Mouse (Mus musculus) liver, embryonic 11.5 days (tissue): ENCODE measurements around the gene Zdhhc12. TPM values are rescaled to one million over a fixed set of nuclear protein-coding genes. Genes with fewer than 3 reads are reported as not detected.

Experiments
- ATAC-seq: fragments of 200-750 bp; cut with Nextera tagmentation; replicated peaks from 2 replicates; pipeline ENCODE4 v1.8.0; 2017; ENCODE audit warnings: moderate number of reproducible peaks, mild to moderate bottlenecking, moderate TSS enrichment, moderate library complexity; ENCODE audit not compliant: low FRiP score
- DNase-seq: peaks from one replicate; pipeline ENCODE4 v3.0.0-alpha.2; 2017; ENCODE audit warnings: low spot score
- H3K27ac ChIP-seq: fragments of 300-500 bp; sonication (generic); 2 replicates; pipeline ENCODE4 v1.5.1; 2014; ENCODE audit warnings: mild to moderate bottlenecking, low read depth, low read length, control low read depth
- H3K27me3 ChIP-seq: fragments of 300-500 bp; sonication (generic); replicated peaks from 2 replicates; pipeline ENCODE4 v1.6.1; 2014; ENCODE audit warnings: low read length, mixed read lengths; ENCODE audit not compliant: control insufficient read depth, insufficient read depth
- H3K36me3 ChIP-seq: fragments of 300-500 bp; sonication (generic); 2 replicates; pipeline ENCODE4 v1.6.1; 2014; ENCODE audit warnings: mild to moderate bottlenecking, low read length, moderate library complexity, mixed read lengths; ENCODE audit not compliant: control insufficient read depth, insufficient read depth
- H3K4me1 ChIP-seq: fragments of 300-500 bp; sonication (generic); replicated peaks from 2 replicates; pipeline ENCODE4 v1.6.1; 2014; ENCODE audit warnings: low read length, mixed read lengths; ENCODE audit not compliant: control insufficient read depth, insufficient read depth
- H3K4me2 ChIP-seq: fragments of 300-500 bp; sonication (generic); 2 replicates; pipeline ENCODE4 v1.6.1; 2014; ENCODE audit warnings: mild to moderate bottlenecking, control low read depth, moderate library complexity
- H3K4me3 ChIP-seq: fragments of 300-500 bp; sonication (generic); 2 replicates; pipeline ENCODE4 v1.5.1; 2014; ENCODE audit warnings: low read depth, low read length, control low read depth
- H3K9ac ChIP-seq: fragments of 300-500 bp; sonication (generic); 2 replicates; pipeline ENCODE4 v1.6.1; 2014; ENCODE audit warnings: low read depth, low read length, control low read depth
- H3K9me3 ChIP-seq: fragments of 300-500 bp; sonication (generic); 2 replicates; pipeline ENCODE4 v1.6.1; 2016; ENCODE audit warnings: low read length, inconsistent platforms, mixed read lengths; ENCODE audit not compliant: control insufficient read depth
- WGBS: fragments of 180-500 bp; shearing (Covaris S2); extraction: QIAGEN DNeasy Blood & Tissue Kit; methylation state at CpG from one replicate; pipeline ENCODE4 v1.1.7; 2014; 5-methylcytosine and 5-hydroxymethylcytosine counted together
- polyA plus RNA-seq: library from polyadenylated mRNA; unstranded; fragments of >200 nt; fragmentation: Nextera tagmentation; extraction: Ambion mirVana; gene quantifications from 2 replicates; pipeline ENCODE4 v1.2.1, GENCODE M21; 2014

Zdhhc12 gene
- polyA plus RNA-seq, 1 experiment from 2014 or later = 53.7 TPM

DNA sequence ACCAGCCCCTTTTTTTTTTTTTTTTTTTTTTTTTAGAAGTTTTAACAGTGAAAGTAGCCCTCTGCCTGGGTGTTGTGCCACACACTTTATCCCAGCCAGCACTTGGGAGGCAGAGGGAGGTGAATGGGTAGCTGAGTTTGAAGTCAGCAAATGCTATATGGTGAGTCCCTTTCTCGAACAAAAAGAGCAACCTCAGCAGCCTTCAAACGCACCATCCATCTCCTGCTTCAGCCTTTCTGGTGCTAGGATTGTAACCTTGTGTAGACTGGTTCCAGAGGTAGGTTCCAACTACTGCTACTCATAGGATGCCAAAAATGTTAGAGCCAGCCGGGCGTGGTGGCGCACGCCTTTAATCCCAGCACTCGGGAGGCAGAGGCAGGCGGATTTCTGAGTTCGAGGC is 17.0 kb downstream of the Zdhhc12 start:
- no peaks in the 10 kb centered on the region for H3K9me3 ChIP-seq
- no peak for DNase-seq
- 85% methylated on average over 8 of the region's 9 CpGs for WGBS
- H3K9ac ChIP-seq = no peak overlapping the region
- no peaks in the 10 kb centered on the region for H3K27me3 ChIP-seq
- H3K4me1 ChIP-seq = peaks cover 8% of the 10 kb centered on the region; the same call in 1 of the 2 replicates
- H3K4me2 ChIP-seq = no peak overlapping the region
- no peak overlapping the region for H3K27ac ChIP-seq
- H3K4me3 ChIP-seq = no peak overlapping the region
- no peak for ATAC-seq
- peaks cover 5% of the 10 kb centered on the region; the same call in 1 of the 2 replicates for H3K36me3 ChIP-seq

DNA sequence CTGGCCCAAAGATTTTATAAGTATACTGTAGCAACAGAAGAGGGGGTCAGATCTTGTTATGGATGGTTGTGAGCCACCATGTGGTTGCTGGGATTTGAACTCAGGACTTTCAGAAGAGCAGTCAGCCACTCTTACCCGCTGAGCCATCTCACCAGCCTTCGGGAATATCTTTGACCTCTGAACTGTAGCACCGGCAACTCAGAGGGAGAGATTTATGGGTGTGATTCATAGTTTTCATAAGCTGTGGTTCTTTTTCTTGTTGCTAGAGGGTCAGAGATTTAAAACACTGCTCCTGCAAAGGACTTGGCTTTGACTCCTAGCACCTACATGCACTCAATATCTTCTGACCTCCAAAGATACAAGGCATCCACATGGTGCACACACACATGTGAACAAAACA is 17.8 kb downstream of the Zdhhc12 start:
- H3K9ac ChIP-seq = no peak overlapping the region
- H3K27me3 ChIP-seq = no peaks in the 10 kb centered on the region
- WGBS = 66% methylated on average over 3 of the region's 3 CpGs
- ATAC-seq (no peak), DNase-seq (no peak)
- no peak overlapping the region for H3K27ac ChIP-seq
- H3K9me3 ChIP-seq = no peaks in the 10 kb centered on the region
- H3K36me3 ChIP-seq = peaks cover 6% of the 10 kb centered on the region
- H3K4me1 ChIP-seq = peaks cover 8% of the 10 kb centered on the region; the same call in 1 of the 2 replicates
- no peak overlapping the region for H3K4me2 ChIP-seq
- no peak overlapping the region for H3K4me3 ChIP-seq

DNA sequence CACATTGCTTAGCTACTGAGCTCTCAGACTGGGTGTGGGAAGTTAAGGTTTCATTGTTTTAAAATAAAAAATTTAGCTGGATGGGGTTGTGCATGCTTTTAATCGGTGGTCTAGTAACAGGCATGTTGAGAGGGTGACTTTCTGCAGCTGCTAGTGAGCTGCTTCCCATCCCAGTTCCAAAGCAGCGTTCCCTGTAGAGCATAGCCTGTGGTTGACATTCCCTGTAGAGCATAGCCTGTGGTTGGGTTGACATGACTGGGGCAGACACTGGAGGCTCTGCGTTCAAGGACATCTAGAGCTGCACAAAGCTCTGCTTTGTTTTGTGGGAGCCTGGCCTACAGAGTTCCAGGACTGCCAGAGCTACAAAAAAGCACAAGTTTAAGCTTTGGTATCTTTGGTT is 20.2 kb downstream of the Zdhhc12 start:
- no peak overlapping the region for H3K4me3 ChIP-seq
- H3K4me2 ChIP-seq = no peak overlapping the region
- ATAC-seq (no peak), DNase-seq (no peak)
- H3K36me3 ChIP-seq = peaks cover 21% of the 10 kb centered on the region
- H3K27ac ChIP-seq = no peak overlapping the region
- no peaks in the 10 kb centered on the region for H3K27me3 ChIP-seq
- 88% methylated on average over 3 of the region's 3 CpGs for WGBS
- peaks cover 9% of the 10 kb centered on the region for H3K4me1 ChIP-seq
- no peaks in the 10 kb centered on the region for H3K9me3 ChIP-seq
- H3K9ac ChIP-seq = no peak overlapping the region

DNA sequence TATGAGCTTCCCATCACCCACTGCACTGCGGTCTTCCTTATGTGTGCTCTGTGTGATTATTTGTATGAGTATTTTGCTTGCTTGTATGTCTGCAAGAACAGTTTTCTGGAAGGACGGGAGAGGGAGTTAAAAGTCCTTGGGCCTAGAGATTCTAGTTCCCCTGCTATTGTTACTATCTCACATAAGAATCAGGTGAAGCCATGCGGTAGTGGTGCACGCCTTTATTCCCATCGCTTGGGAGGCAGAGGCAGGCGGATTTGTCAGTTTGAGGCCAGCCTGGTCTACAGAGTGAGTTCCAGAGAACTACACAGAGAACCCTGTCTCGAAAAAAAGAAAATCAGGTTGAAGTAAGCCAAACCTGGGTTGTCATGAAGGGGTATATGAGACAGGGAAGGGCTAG is 20.6 kb downstream of the Zdhhc12 start:
- no peaks in the 10 kb centered on the region for H3K27me3 ChIP-seq

DNA sequence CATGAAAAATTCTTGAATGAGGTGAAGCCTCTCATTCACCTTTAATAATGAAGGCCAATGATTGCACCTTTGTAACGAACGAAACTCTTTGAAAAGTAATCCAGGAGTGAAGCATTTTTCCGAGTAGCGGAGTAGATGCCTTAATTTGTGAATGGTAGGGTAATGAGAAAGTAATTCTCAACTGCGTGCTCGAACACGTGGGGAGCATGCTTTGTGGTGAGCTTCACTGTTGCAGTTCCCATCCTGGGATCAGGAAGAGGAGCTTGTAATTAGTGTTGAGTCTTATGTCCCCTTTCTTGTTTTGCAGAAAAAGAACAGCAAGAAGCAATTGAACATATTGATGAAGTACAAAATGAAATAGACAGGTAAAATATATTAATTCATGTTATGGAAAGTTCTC is 25.5 kb downstream of the Zdhhc12 start:
- H3K4me1 ChIP-seq = peaks cover 24% of the 10 kb centered on the region
- H3K9me3 ChIP-seq = no peaks in the 10 kb centered on the region
- peak overlapping the region; percentile 99 for H3K9ac ChIP-seq
- H3K27ac ChIP-seq = no peak overlapping the region
- H3K4me2 ChIP-seq = peak overlapping the region; percentile 77
- no peak for DNase-seq
- H3K4me3 ChIP-seq = peak overlapping the region; percentile 100
- H3K36me3 ChIP-seq = peaks cover 26% of the 10 kb centered on the region
- WGBS = 32% methylated on average over 7 of the region's 7 CpGs
- no peaks in the 10 kb centered on the region for H3K27me3 ChIP-seq
- no peak for ATAC-seq

More for the DNA sequence above, 20.6 kb downstream of the Zdhhc12 start:
- Histone ChIP-seq H3K4me2 (no peak overlapping the region), H3K4me3 (no peak overlapping the region), H3K9ac (no peak overlapping the region), H3K36me3 (peaks cover 25% of the 10 kb centered on the region), H3K4me1 (peaks cover 10% of the 10 kb centered on the region), H3K9me3 (no peaks in the 10 kb centered on the region), H3K27ac (no peak overlapping the region)
- 71% methylated on average over 7 of the region's 7 CpGs for WGBS
- no peak for DNase-seq
- ATAC-seq = no peak

DNA sequence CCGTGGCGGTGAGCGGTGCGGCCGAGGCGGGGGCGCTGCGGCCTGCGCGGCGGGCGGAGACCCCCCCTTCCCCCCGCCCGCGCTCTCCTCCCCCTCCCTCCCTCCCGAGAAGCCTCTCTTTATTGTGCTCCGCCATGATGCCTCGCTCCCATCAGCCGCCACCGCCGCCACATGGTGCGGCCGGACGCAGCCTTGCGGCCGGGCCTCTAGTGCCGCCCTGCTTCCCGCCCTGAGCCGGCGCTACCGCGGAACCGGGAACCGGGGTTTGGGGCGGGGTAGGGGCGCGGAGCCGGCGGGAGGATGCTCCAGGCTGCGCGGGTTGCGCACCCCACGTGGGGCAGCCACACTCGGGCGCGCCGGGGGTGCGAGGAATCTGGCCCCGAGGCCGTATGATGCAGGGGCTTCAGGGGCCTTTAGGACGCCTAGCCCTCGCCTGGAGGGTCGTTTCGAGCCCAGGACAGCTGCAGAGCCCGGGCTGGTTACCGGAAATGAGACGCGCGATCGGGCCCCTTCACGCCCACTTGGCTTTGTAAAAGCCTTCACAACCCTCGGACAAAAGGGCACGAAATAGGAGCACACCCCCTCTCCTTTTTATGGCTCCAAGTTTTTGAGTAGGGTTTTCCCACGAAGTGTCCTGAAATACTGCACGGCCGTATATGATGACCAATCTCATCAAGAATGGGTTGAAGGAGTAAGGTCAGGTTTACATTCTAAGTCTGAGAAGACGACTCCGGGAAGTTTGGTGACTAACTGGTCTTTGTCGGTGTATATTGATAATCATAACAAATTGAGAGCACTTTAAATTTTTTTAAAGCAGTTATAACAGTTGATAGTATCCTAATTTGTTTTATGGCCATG is 26.2 kb downstream of the Zdhhc12 start:
- Histone ChIP-seq H3K9me3 (no peaks in the 10 kb centered on the region), H3K27me3 (no peaks in the 10 kb centered on the region), H3K36me3 (peaks cover 21% of the 10 kb centered on the region), H3K27ac (peak overlapping the region; percentile 99), H3K9ac (peak overlapping the region; percentile 99), H3K4me2 (peak overlapping the region; percentile 77), H3K4me1 (peaks cover 24% of the 10 kb centered on the region), H3K4me3 (peak overlapping the region; percentile 100)
- DNase-seq = peak; percentile 59
- peak; percentile 1; the same call in 1 of the 2 replicates for ATAC-seq
- WGBS = under 1% methylated on average over 67 of the region's 69 CpGs

DNA sequence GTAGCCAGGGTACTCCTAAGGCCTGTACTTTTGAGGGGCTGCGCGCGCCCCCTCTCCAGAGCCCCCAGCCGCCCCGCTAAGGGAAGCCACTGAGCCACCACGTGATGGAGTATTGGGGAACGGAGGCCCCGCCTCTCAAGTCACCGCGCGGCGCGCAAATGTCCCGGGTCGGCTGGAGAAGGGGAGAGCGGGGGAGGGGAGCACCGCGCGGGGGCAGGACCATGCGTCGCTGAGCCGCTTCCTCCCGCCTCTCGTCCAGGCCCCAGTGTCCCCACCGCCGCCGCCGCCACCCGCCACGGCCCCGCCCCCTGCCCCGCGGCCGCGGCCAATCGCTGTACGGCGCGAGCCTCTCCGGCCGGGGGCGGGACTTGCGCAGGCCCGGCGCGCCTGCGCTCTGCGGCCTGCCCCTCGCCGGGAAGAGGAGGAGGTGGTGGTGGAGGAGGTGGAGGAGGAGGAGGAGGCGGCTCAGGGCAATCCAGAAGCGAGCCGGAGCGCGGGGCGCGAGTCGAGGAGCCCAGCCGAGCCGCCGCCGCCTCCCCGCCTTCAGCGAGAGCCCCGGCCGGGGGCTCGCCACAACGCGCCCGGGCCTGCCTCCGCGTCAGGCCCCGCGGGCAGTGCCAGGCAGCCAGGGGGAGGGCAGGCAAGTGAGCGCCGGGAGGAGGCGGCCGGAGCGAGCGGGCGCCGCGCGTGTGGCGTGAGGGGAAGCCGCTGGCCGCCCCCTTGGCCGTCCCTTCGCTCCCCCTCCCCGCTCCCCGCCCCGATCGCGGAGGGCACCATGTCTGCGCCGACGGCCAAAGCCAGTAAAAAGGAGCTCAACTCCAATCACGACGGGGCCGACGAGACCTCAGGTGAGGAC is 27.2 kb downstream of the Zdhhc12 start:
- Histone ChIP-seq H3K9me3 (no peaks in the 10 kb centered on the region), H3K4me1 (peaks cover 29% of the 10 kb centered on the region), H3K4me3 (peak overlapping the region; percentile 100), H3K27me3 (no peaks in the 10 kb centered on the region), H3K9ac (peak overlapping the region; percentile 99), H3K36me3 (peaks cover 21% of the 10 kb centered on the region), H3K4me2 (peak overlapping the region; percentile 98), H3K27ac (peak overlapping the region; percentile 99)
- DNase-seq (peak; percentile 96), ATAC-seq (peak; percentile 92)
- under 1% methylated on average over 70 of the region's 101 CpGs for WGBS

DNA sequence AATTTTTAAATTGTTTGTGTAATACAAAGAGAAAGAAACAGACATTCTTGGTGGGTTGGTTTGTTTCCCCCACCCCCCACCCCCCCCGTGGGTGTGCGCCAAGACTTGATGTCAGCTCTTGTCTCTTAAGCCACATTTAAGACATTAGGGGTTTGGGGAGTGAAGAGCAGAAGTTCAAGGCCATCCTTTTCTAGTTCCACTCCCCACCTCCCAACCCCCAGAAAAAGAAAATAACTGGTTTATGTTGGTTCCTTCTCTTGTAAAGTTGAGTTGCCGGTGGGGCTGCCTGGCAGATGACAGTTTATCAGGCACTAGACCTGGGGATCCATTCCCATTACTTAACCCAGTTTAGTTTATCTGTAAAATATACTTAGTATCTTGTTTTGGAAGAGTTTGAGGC is 29.1 kb downstream of the Zdhhc12 start:
- Histone ChIP-seq H3K27me3 (no peaks in the 10 kb centered on the region), H3K9me3 (no peaks in the 10 kb centered on the region), H3K4me3 (peak overlapping the region; percentile 79), H3K27ac (peak overlapping the region; percentile 95), H3K36me3 (peaks cover 10% of the 10 kb centered on the region; the same call in 1 of the 2 replicates), H3K4me1 (peaks cover 33% of the 10 kb centered on the region), H3K9ac (peak overlapping the region; percentile 94), H3K4me2 (peak overlapping the region; percentile 98)
- ATAC-seq = no peak
- 10% methylated on average over 3 of the region's 3 CpGs for WGBS
- no peak for DNase-seq
